Mouse (Mus musculus) heart, postnatal 0 days (tissue): ENCODE data around the gene Entpd8.

Source experiments
- CTCF ChIP-seq: IDR thresholded peaks from 2 replicates; pipeline ENCODE4 v1.5.1; 2016; ENCODE audit warnings: antibody characterized with exemption, control low read depth, low read depth
- EP300 ChIP-seq: IDR thresholded peaks from 2 replicates; pipeline ENCODE4 v1.6.1; 2016; ENCODE audit warnings: antibody characterized with exemption, low read depth

GRCm38 (mm10) chr2:25087842-25088241 lies 7.7 kb downstream of the Entpd8 start:
- TF ChIP-seq CTCF: no peak
- TF ChIP-seq EP300: no peak
